Mouse (Mus musculus): ENCODE measurements around the gene Exosc10.

The Exosc10 gene

GRCm38 (mm10) chr4:148573222-148573621 lies 15.0 kb downstream of the Exosc10 start:
- no peak for DNase-seq

GRCm38 (mm10) chr4:148580765-148581164 lies 22.5 kb downstream of the Exosc10 start:
- no peak for DNase-seq

- no peak for DNase-seq
Observed at GRCm38 (mm10) chr4:148581422-148581821, 23.2 kb downstream of the Exosc10 start.

GRCm38 (mm10) chr4:148583257-148583656 lies 25.0 kb downstream of the Exosc10 start:
- DNase-seq, result no peak

GRCm38 (mm10) chr4:148586648-148587047 lies 28.4 kb downstream of the Exosc10 start:
- DNase-seq, result no peak

GRCm38 (mm10) chr4:148588793-148589192 lies 30.6 kb downstream of the Exosc10 start:
- DNase-seq, result no peak

GRCm38 (mm10) chr4:148589565-148589964 lies 31.3 kb downstream of the Exosc10 start:
- no peak for DNase-seq

GRCm38 (mm10) chr4:148590421-148591170 lies 32.4 kb downstream of the Exosc10 start:
- no peak for DNase-seq

GRCm38 (mm10) chr4:148591171-148591630 lies 33.0 kb downstream of the Exosc10 start, which contains the start of gene Srm:
Srm (plus strand) TSS chr4:148591503.
- peak; percentile 99 for DNase-seq

- DNase-seq, result no peak
Observed at GRCm38 (mm10) chr4:148591637-148592380, 33.6 kb downstream of the Exosc10 start.

GRCm38 (mm10) chr4:148593996-148594395 lies 35.8 kb downstream of the Exosc10 start:
- no peak for DNase-seq

GRCm38 (mm10) chr4:148595916-148596315 lies 37.7 kb downstream of the Exosc10 start:
- DNase-seq, result no peak

GRCm38 (mm10) chr4:148596731-148597130 lies 38.5 kb downstream of the Exosc10 start:
- no peak for DNase-seq

- DNase-seq, result no peak
Observed at GRCm38 (mm10) chr4:148598826-148599225, 40.6 kb downstream of the Exosc10 start.

GRCm38 (mm10) chr4:148600316-148600715 lies 42.1 kb downstream of the Exosc10 start:
- DNase-seq, result no peak

GRCm38 (mm10) chr4:148601871-148602270 lies 43.6 kb downstream of the Exosc10 start:
- no peak for DNase-seq

GRCm38 (mm10) chr4:148602357-148603120 lies 44.3 kb downstream of the Exosc10 start, which contains the start of gene Masp2:
Masp2 (plus strand) TSS chr4:148602554.
- DNase-seq, result no peak

- DNase-seq, result no peak
Observed at GRCm38 (mm10) chr4:148603376-148604139, 45.3 kb downstream of the Exosc10 start.

GRCm38 (mm10) chr4:148604141-148604540 lies 45.9 kb downstream of the Exosc10 start:
- DNase-seq, result peak; percentile 69

GRCm38 (mm10) chr4:148604541-148605165 lies 46.4 kb downstream of the Exosc10 start:
- peak; percentile 38 for DNase-seq

GRCm38 (mm10) chr4:148607758-148608157 lies 49.5 kb downstream of the Exosc10 start:
- DNase-seq, result peak; percentile 70

GRCm38 (mm10) chr4:148609805-148610204 lies 51.6 kb downstream of the Exosc10 start:
- no peak for DNase-seq

Data from right cerebral cortex, postnatal 25 days (tissue).